Mouse (Mus musculus) cerebellum, adult (tissue): Measurements from ENCODE around the gene Gal3st2.
"Not testable (repeated sequence)": the region's sequence is repeated elsewhere in the genome, so short reads cannot be mapped to it uniquely, and the experiment has no call there.

Experiments
- ATAC-seq: cut with Nextera tagmentation; 2 replicates; pipeline ENCODE4 v1.9.2; 2017; ENCODE audit warnings: mild to moderate bottlenecking, moderate library complexity, mixed read lengths; ENCODE audit not compliant: insufficient number of reproducible peaks, low FRiP score, low TSS enrichment

Gal3st2 gene

DNA sequence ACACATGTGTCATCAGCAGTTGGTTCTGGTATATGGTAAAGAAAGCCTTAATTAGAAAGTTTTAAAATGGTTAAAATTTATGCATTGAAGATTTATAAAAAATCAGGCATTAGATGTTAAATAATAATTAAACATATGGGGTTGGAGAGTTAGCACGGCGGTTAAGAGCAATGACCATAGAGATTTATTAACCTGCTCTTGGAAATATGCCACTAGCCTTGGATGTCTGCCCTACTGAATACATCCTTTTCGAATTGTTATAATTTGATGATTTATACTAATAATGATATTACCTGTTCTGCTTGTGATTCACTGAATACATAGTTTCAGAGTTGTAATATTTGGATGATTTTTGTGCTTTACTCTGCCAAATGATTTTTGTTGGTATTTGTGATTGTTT, 3.1 kb upstream of the Gal3st2 start:
- ATAC-seq: no peak

DNA sequence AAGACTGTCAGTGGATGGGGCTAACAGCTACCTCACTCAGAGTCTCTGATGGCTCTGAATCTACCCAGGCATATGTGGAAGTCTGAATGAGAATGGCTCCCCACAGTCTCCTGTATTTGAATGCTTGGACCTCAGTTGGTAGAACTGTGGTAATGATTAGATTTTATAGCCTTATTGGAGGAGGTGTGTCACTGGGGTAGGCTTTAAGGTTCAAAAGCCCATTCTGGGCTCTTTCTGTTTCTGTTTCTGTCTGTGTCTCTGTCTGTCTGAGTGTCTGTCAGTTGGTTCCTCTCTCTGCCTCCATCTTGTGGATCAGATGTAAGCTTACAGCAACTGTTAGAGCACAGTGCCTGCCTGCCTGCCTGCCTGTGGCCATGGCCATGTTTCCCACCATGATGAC, 1.5 kb upstream of the Gal3st2 start:
- ATAC-seq: no peak

DNA sequence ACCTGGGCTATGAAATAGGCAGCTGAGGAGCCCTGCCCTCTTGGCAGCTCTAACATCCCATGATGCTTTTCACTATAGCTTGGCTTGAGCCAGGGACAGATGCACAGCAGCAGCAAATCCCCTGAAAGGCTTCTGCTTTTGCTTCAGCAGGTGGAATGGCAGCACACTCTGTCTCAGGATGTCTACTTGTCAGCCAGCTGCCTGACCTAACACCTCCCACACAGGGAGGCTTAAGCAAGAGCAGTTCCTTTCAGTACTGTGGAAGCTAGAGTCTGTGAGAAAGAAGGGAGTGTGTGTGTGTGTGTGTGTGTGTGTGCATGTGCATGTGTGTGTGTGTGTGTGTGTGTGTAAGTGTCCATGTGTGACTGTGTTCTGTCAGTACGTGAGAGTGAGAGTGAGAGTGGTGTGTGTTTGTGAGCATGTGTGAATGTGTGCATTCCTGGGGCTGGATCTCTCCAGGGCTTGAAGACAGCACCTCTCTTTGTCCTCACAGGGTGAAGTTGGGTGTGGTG, 10.5 kb downstream of the Gal3st2 start:
- ATAC-seq: not testable (repeated sequence)

DNA sequence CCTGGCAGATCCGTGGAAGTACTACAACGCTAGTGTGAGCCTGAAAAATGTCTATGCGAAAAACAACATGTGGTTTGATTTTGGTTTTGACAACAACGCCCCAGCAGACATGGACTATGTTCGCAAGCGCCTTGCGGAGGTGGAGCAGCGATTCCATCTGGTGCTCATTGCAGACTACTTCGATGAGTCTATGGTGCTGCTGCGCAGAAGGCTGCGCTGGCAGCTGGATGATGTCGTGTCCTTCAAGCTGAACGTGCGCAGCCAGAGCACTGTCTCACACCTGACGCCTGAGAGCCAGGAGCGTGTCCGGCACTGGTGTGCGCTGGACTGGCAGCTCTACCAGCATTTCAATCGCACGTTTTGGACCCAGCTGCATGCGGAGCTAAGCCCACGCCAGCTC, 13.3 kb downstream of the Gal3st2 start:
- ATAC-seq: not testable (repeated sequence)

DNA sequence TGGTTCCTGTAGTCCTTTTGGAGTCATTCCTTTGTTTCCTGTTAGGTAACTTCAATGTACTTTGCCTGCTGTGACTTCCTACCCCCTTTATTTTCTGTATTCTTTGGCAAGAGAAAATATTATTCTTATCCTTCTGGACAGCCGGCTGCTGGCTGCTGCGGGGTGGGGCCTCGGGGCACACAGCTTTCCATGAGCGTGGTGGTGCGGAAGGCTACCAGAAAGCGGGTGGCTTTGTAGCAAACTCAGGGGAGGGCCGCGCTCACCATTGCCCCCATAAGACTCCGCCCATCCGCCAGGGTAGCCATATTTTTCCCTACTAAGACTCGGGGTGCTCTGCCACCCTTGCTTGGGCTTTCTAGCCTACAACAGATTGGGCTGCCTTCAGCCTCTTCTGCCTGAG, 20.7 kb downstream of the Gal3st2 start:
- ATAC-seq: not testable (repeated sequence)

DNA sequence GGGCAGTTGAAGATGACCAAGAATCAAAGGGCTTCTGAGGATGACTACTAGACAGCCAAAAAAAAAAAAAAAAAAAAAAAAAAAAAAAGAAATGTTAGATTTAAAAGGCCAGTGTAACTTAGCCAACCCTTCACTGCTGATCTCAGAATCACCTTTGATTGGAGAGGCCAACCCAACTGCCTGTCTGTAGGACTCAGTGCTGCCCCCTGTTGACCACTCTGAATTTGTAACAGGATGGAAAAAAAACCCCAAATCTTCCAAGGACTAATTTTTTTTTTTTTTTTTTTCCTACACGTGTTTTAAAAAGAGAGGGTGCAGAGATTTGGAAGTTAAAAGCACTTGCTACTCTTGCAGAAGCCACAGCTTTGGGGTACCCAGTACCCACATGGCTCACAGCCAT, 29.8 kb downstream of the Gal3st2 start:
- not testable (repeated sequence) for ATAC-seq

DNA sequence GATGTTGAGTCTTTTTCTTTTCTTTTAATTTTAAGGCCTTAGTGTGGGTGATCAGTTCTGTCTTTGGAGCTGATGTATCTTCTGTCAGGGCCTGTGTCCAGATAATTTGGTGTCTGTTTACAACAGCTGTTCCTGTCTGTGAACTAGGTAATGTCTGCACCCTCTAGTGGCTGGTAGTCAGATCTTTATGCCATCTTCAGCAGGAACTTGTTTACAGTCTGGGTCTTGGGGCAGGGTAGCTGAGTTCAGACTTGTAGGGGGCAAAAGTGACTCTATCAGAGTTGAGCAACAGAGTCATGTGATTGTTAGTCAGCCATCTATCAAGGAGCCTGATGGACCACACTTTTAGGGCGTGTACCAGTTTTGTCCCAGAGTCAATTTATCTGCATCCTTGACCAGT, 36.3 kb downstream of the Gal3st2 start:
- not testable (repeated sequence) for ATAC-seq

DNA sequence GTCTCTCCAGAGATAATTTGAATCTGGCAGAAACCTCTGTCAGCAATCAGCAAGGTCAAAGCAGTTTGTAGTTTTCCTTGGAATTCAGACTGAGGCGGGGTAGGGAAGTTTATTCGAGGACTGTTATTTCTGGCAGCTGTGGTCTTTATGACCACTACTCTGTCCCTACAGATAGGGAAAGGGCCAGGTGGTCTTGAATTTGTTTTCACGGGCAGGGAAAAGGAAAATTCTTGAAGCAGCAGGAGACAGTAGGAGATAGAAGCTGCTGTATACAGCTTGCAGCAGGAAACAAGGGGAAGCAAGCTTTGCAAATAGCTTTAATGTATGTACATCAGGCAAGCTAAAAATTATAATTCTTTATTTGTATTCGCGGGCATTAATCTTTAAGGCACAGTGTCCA, 40.2 kb downstream of the Gal3st2 start:
- not testable (repeated sequence) for ATAC-seq

DNA sequence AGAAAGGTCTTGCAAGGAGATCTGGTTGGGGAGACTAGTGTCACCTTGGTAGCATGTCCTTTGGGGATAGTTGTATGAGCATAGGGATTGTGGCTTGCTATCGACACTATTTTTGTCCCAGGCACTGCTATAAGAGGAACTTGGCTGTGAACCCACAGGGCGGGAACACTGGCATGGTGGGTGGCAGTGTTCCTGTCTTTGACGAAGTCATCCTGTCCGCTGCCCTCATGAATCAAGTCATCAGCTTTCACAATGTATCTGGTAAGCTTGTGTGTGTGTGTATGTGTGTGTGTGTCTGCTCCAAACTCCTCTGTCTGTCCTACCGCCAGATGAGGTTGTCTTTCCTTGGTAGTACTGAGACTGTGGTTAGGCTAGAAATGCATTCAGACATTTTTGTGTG, 45.6 kb downstream of the Gal3st2 start:
- ATAC-seq: not testable (repeated sequence)

DNA sequence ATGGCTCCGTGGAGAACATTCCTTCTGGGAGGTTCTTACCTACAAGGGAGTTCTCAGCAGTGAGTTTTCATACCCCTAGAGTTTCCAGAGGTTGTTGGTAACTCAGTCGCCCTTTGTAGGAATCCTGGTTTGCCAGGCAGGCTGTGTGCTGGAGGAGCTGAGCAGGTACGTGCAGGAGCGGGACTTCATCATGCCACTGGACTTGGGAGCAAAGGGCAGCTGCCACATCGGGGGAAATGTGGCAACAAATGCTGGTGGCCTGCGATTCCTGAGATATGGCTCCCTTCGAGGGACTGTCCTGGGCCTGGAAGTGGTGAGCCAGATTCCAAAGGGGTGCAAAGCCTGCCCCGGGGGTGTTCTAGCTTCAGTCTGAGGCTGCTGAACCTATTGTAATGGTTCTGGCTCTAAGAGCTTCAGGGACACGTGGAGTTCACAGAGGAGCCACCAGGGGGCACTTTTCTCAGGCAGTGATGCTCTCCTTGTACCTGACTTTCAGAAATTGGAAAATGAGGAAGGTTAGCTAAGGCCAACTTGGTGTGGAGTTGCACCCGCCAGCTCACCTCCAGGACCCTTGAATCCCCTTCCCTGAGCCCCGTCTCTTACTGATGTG, 48.0 kb downstream of the Gal3st2 start:
- peak; percentile 53 for ATAC-seq

DNA sequence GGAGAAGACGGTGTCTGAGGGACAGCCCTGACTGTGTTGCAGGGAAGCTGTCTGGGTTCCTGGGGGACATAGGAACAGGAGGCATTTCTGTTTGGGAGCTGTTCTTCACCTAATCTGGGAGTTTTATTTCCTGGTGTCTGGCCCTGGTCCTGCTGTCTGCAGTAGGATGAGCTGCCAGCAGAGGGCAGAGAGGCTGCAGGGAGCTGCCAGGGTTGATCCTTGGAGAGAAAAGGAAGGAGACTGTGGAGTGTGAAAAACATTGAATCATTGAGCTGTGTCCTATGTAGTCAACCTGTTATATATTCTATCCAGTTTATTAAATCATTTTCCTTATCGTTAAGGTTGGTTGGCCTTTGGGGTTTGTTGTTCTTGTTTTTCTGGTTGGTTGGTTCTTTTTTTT, 50.8 kb downstream of the Gal3st2 start:
- peak; percentile 81 for ATAC-seq

DNA sequence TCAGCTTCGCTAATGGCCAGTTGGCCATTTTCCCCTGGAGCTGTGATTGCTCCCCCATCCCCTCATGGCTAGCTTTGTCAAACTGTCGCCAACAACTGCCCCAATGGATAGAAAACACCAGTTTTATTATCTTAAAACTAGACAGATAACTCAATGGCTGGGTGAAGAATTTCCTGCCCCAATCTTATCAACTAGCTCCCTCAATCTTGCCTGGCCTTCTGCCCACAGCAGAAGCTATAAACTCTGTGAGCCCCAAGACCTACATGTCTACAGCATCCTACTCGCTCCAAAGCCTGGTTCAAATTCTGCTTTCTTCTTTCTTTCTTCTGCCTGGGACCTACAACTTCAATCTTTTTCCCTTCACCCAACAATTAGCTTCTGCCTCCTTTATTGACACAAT, 56.1 kb downstream of the Gal3st2 start:
- not testable (repeated sequence) for ATAC-seq

DNA sequence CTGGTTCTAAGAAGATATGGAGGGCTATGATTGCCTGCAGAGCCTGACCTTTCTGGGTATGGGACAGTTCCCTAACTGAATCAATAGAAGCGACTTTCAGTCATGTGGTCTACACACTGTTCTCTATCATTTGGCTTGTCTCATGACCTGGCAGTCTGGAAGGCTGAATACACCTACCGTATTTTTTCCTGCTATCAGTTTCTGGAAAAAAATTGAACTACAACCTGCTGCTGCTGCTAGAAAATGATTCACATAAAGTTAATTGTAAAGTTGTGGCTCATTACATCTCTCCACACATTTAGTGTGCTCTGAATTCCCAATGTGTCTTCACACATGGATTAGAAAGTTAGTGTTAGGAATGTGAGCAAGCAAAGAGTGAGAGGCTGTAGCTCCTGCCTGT, 56.9 kb downstream of the Gal3st2 start, which contains the start of gene Gal3st2b:
TSS of gene Gal3st2b (plus strand) at position 301 of the 400 bp plus-strand sequence.
- not testable (repeated sequence) for ATAC-seq

DNA sequence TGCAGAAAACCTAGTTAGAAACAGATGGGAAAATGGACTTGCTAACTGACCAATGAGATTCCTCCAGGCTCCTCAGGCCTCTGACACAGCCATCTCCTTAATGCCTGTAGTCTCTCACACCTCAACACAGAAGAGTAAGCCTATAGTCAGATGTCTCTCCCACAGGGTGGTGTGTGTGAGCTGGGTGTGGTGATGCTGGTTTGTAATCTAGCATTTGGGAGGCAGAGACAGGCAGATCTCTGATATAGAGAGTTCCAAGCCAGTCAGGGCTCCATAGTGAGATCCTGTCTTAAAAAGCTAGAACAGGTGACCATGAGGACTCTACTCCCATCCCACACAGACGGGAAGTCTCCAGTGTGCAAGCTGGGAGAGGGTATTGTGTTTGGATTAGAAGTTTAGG, 57.7 kb downstream of the Gal3st2 start:
- ATAC-seq: not testable (repeated sequence)

DNA sequence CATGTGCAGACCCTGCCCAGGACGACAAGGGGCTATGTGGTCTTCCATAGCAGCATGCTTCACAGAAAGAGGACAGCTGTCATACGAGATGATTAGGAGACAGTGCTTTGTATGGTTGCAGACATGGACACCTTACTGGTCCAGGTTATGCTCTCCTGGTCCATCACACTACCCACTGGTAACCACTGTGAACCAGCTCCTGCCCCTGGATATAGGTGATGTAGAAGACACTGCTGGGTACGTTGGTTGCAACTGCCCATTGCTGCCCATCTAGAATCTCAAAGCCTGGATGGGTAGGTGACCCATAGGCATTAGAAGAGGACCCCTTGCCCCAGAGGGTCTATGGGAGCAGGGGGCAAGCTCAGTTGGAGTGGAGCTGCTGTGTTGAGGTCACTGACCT, 58.2 kb downstream of the Gal3st2 start:
- not testable (repeated sequence) for ATAC-seq

DNA sequence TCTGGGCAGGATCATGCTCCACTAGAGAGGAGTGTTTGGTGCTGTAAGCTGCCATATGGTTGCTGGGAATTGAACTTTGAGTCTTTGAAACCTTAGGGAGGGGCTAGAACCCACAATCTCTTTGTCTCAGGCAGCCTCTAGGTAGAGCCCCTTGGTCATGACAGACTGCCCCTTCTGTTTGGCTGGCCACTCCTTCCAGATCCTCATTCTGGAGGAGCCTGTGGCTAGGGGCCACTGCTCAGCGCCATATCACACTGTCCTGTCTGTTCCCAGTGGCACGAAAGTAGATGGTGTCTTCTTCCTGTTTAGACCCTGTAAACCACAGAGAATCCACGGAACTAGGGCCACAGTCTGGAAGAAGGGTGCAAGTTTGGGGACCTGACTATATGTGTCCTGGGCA, 61.5 kb downstream of the Gal3st2 start:
- ATAC-seq: not testable (repeated sequence)

DNA sequence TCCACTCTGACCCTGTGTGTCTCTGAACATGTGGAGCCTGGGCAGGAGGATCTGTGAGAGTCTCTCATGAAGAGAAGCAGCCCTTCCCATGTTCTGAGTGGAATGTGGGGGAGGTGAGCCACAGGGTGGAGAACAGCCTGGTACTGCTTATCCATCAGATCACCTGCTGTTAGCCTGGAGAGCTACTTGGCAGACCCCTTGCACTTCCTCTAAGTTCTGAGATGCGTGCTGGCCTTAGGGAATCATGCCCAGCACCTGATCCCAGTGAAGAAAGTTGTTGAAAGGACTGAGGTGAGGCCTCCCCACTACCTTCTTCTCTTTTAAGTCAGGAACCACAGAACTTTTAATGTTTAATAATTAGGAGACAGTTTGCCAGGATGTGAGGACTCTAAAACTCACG, 62.0 kb downstream of the Gal3st2 start:
- ATAC-seq: not testable (repeated sequence)
